Mouse (Mus musculus) limb, embryonic 14.5 days (tissue): ENCODE measurements around the gene Sh3bp4. TPM values are rescaled to one million over a fixed set of nuclear protein-coding genes. Genes with fewer than 3 reads are reported as not detected.

ENCODE experiments used
- ATAC-seq: fragments of 200-750 bp; cut with Nextera tagmentation; 2 replicates; pipeline ENCODE4 v1.8.0; 2017; ENCODE audit warnings: low read depth, moderate number of reproducible peaks, moderate TSS enrichment; ENCODE audit not compliant: low FRiP score
- DNase-seq: peaks from one replicate; pipeline ENCODE4 v3.0.0-alpha.2; 2015; ENCODE audit warnings: low spot score
- H3K27ac ChIP-seq: fragments of 300-500 bp; sonication (generic); replicated peaks from 2 replicates; pipeline ENCODE4 v1.5.1; 2014; ENCODE audit warnings: low read depth, mild to moderate bottlenecking, low read length, moderate library complexity, mixed read lengths
- H3K27me3 ChIP-seq: fragments of 300-500 bp; sonication (generic); 2 replicates; pipeline ENCODE4 v1.6.1; 2014; ENCODE audit warnings: low read length, mixed read lengths; ENCODE audit not compliant: control insufficient read depth, insufficient read depth
- H3K36me3 ChIP-seq: fragments of 300-500 bp; sonication (generic); 2 replicates; pipeline ENCODE4 v1.6.1; 2014; ENCODE audit warnings: mild to moderate bottlenecking, low read length, moderate library complexity, mixed read lengths; ENCODE audit not compliant: control insufficient read depth, insufficient read depth
- H3K4me1 ChIP-seq: fragments of 300-500 bp; sonication (generic); 2 replicates; pipeline ENCODE4 v1.6.1; 2014; ENCODE audit warnings: antibody characterized with exemption, low read length, mixed read lengths; ENCODE audit not compliant: control insufficient read depth, insufficient read depth
- H3K4me2 ChIP-seq: fragments of 300-500 bp; sonication (generic); replicated peaks from 2 replicates; pipeline ENCODE4 v1.6.1; 2014; ENCODE audit warnings: low read depth, mild to moderate bottlenecking, low read length, moderate library complexity; ENCODE audit not compliant: severe bottlenecking
- H3K4me3 ChIP-seq: fragments of 300-500 bp; sonication (generic); replicated peaks from 2 replicates; pipeline ENCODE4 v1.5.1; 2014; ENCODE audit warnings: low read length
- H3K9ac ChIP-seq: fragments of 300-500 bp; sonication (generic); 2 replicates; pipeline ENCODE4 v1.6.1; 2014; ENCODE audit warnings: mild to moderate bottlenecking, low read depth, low read length, moderate library complexity; ENCODE audit not compliant: severe bottlenecking
- H3K9me3 ChIP-seq: fragments of 300-500 bp; sonication (generic); 2 replicates; pipeline ENCODE4 v1.6.1; 2016; ENCODE audit warnings: low read length; ENCODE audit not compliant: control insufficient read depth
- POLR2A ChIP-seq: fragments of 200-500 bp; IDR thresholded peaks from 2 replicates; pipeline ENCODE4 v1.8.0; 2012; ENCODE audit warnings: inconsistent platforms, mild to moderate bottlenecking, moderate library complexity, borderline replicate concordance; ENCODE audit not compliant: insufficient read depth, insufficient read length; ENCODE audit errors: extremely low read depth
- WGBS: fragments of 180-500 bp; shearing (Covaris S2); extraction: QIAGEN DNeasy Blood & Tissue Kit; methylation state at CpG from one replicate; pipeline ENCODE4 v1.1.7; 2014; 5-methylcytosine and 5-hydroxymethylcytosine counted together
- polyA plus RNA-seq, 2 experiments: library from polyadenylated mRNA; depleted of rRNA in 1 of 2; stranded (reverse) in 1 of 2; unstranded in 1 of 2; fragments of >200 nt; fragmentation: Nextera tagmentation in 1 of 2; extraction: Ambion mirVana in 1 of 2; gene quantifications; 2 replicates each; pipeline versions ENCODE4 v1.2.1 to v1.2.3; 2012 to 2014

Sh3bp4 gene
- polyA plus RNA-seq, 2 experiments: 20.4 to 20.8 TPM

DNA sequence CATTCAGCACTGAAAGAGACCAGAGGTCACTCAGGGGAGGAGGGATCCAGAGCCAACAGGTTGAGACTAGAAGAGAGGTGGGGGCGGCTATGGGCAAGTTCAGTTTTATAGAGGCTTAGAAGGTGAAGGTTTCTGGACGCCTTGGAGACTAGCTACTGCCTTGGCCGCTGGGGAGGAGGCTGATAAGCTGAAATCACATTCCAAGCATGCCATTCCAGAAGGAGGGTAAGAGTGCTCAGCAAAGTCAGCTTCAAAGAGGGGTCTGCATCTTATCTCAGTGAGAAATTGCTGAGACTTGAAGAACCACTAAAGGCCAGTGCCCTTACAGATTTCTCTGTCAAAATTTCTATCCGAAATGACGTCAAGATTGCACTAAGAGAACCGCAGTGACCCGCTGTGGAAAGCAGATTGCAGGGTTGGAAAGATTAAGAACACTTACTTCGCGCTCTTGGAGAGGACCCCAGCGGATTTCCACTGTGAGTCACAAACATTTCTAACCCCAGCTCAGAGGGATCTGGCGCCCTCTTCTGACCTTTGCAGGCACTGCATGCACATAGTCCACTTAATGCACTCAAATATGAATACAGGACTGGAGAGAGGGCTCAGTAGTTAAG, 121.0 kb downstream of the Sh3bp4 start:
- Histone ChIP-seq H3K36me3 (no peaks in the 10 kb centered on the region), H3K27me3 (no peaks in the 10 kb centered on the region), H3K4me3 (no peak overlapping the region), H3K4me1 (0 out of 2 replicates have a peak, but pooled peaks cover 3% of the 10 kb centered on the region), H3K27ac (no peak overlapping the region), H3K9me3 (no peaks in the 10 kb centered on the region), H3K4me2 (no peak overlapping the region), H3K9ac (no peak overlapping the region)
- DNase-seq (peak; percentile 80), ATAC-seq (peak; percentile 34; the same call in 1 of the 2 replicates)
- 18% methylated on average over 11 of the region's 11 CpGs for WGBS
- no peak for TF ChIP-seq POLR2A

GRCm38 (mm10) chr1:89192536-89193220, 122.5 kb downstream of the Sh3bp4 start:
- no peaks in the 10 kb centered on the region for H3K9me3 ChIP-seq
- WGBS: 68% methylated on average over 11 of the region's 11 CpGs
- no peak overlapping the region for H3K4me3 ChIP-seq
- 0 out of 2 replicates have a peak, but pooled peaks cover 3% of the 10 kb centered on the region for H3K4me1 ChIP-seq
- no peak for TF ChIP-seq POLR2A
- no peaks in the 10 kb centered on the region for H3K27me3 ChIP-seq
- no peak for DNase-seq
- no peak overlapping the region for H3K27ac ChIP-seq
- no peaks in the 10 kb centered on the region for H3K36me3 ChIP-seq
- no peak overlapping the region for H3K9ac ChIP-seq
- no peak for ATAC-seq
- H3K4me2 ChIP-seq: no peak overlapping the region

- Histone ChIP-seq H3K4me1 (0 out of 2 replicates have a peak, but pooled peaks cover 3% of the 10 kb centered on the region), H3K36me3 (no peaks in the 10 kb centered on the region), H3K9me3 (no peaks in the 10 kb centered on the region), H3K4me3 (no peak overlapping the region), H3K27ac (no peak overlapping the region), H3K27me3 (no peaks in the 10 kb centered on the region), H3K9ac (no peak overlapping the region), H3K4me2 (no peak overlapping the region)
- DNase-seq: no peak
- no peak for ATAC-seq
- WGBS: 65% methylated on average over 7 of the region's 7 CpGs
- TF ChIP-seq POLR2A: no peak
These were observed 123.4 kb downstream of the Sh3bp4 start for GRCm38 (mm10) chr1:89193576-89193975.

- H3K36me3 ChIP-seq: no peaks in the 10 kb centered on the region
- no peak for TF ChIP-seq POLR2A
These were observed 125.9 kb downstream of the Sh3bp4 start for GRCm38 (mm10) chr1:89195827-89196712.

More at GRCm38 (mm10) chr1:89195827-89196712, 125.9 kb downstream of the Sh3bp4 start:
- Histone ChIP-seq H3K27me3 (no peaks in the 10 kb centered on the region), H3K4me1 (no peaks in the 10 kb centered on the region), H3K9me3 (no peaks in the 10 kb centered on the region), H3K27ac (no peak overlapping the region), H3K4me2 (no peak overlapping the region), H3K4me3 (no peak overlapping the region), H3K9ac (no peak overlapping the region)
- ATAC-seq: 0 out of 2 replicates have a peak, but pooled peaks have one; percentile 79
- peak; percentile 85 for DNase-seq
- 45% methylated on average over 12 of the region's 12 CpGs for WGBS
